Mouse (Mus musculus) brain, embryonic 14.5 days (tissue): ENCODE results near the gene Tns3. TPM values are rescaled to one million over a fixed set of nuclear protein-coding genes. Genes with fewer than 3 reads are reported as not detected.

Experiments
- DNase-seq: peaks from one replicate; pipeline ENCODE4 v3.0.0-alpha.2; 2011; ENCODE audit warnings: low read depth
- CTCF ChIP-seq: fragments of 200-500 bp; IDR thresholded peaks from 2 replicates; pipeline ENCODE4 v1.5.1; 2012; ENCODE audit warnings: inconsistent platforms, mild to moderate bottlenecking, moderate library complexity, borderline replicate concordance; ENCODE audit not compliant: insufficient read depth, insufficient read length; ENCODE audit errors: extremely low read depth
- POLR2A ChIP-seq: fragments of 200-500 bp; IDR thresholded peaks from 2 replicates; pipeline ENCODE4 v1.6.1; 2012; ENCODE audit warnings: mild to moderate bottlenecking, inconsistent platforms, borderline replicate concordance; ENCODE audit not compliant: poor library complexity, insufficient read depth, insufficient read length, severe bottlenecking; ENCODE audit errors: extremely low read depth
- polyA plus RNA-seq: library from polyadenylated mRNA; depleted of rRNA; stranded (reverse); fragments of >200 nt; gene quantifications from 2 replicates; pipeline ENCODE4 v1.2.3, GENCODE M21; 2012

The Tns3 gene
- polyA plus RNA-seq, 1 experiment: 12.1 TPM

DNA sequence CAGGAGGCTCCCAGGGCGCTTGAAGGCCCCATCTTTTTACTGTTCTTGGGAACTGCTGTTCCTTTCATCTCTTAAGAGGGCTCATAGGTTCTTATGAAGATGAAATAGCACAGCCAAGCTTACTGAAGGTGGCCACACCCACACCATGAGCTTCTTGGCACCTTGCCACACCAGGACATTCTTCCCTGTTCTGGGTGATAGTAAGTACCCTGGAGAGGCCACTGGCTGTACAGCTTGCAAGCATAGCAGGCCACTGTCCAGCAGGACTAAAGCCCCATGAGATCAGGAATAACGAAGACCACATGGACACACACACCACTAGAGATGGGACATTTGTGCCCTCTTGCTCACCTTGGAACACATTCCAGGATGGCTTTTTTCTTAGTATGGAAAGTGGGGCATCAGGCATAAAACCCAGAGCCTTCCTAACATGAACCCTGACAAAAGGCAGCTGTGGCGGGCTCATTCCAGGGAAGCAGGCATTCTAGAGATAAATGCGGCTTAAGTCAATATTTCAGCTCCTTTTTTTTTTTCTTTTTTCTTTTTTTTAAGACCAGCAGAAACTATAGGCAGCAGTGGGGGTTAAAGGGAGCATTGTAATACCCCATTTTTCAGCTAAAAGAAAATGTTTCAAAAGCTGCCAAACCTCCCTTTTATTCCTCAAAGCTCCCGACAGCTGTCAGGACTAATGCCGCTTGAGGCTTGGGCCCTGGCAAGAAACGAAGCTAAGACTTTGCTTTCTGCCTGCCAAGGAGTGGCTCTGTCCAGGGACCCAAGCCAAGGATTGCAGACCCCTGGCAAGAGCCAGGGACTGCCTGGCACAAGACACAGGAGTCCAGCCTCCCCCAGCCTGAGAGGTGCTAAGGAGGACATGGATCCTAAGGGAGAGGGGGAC is 150.7 kb downstream of the Tns3 start:
- peak; percentile 92 for DNase-seq
- TF ChIP-seq CTCF: no peak
- no peak for TF ChIP-seq POLR2A

- no peak for DNase-seq
Measured at GRCm38 (mm10) chr11:8510294-8510693, 154.0 kb downstream of the Tns3 start.

GRCm38 (mm10) chr11:8509614-8510013 is 154.7 kb downstream of the Tns3 start:
- TF ChIP-seq POLR2A (no peak), CTCF (no peak)
- no peak for DNase-seq

More at GRCm38 (mm10) chr11:8510294-8510693, 154.0 kb downstream of the Tns3 start:
- TF ChIP-seq CTCF (no peak), POLR2A (no peak)

DNA sequence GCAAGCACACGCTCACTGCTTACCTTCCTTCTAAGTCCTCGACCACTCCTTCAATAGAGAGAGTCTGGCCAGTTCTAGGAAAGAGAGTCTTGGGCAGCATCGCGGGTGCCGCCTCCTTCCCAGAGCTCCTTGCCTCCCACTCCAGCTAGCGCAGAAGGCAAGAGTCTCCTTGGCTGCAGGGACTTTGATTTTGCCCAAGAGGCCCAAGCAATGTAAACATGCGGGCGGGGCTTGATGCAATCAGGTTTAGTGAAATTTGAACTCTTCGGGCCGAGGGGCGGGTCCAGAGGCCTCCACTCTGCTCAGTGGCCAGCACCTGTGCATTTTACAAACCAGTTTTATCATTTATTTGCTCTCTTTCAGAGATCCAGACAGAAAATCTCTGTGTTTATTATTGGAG is 160.6 kb downstream of the Tns3 start:
- TF ChIP-seq CTCF (no peak), POLR2A (no peak)
- no peak for DNase-seq

- DNase-seq: no peak
- no peak for TF ChIP-seq POLR2A
- TF ChIP-seq CTCF: no peak
Measured at GRCm38 (mm10) chr11:8500855-8501254, 163.5 kb downstream of the Tns3 start.

DNA sequence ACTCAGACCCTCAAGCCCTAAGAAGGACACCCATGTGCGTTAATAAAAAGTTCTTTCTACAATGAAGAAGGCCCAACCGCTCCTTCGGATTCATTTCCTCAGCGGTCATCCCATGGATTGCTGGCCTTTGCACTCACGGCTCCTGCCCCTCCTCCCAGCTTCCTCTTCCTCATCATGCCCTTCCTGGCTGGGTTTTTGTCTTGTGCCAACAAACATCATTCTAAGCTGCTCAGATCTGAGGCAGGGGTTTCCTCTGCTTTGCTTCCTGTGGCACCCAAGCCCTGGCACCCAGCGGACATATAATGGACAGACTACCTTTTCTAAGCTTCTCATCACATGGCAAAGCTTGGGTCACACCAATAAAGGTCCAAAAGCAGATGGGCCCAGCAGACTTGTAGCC is 167.2 kb downstream of the Tns3 start:
- TF ChIP-seq CTCF (no peak), POLR2A (no peak)
- DNase-seq: no peak

DNA sequence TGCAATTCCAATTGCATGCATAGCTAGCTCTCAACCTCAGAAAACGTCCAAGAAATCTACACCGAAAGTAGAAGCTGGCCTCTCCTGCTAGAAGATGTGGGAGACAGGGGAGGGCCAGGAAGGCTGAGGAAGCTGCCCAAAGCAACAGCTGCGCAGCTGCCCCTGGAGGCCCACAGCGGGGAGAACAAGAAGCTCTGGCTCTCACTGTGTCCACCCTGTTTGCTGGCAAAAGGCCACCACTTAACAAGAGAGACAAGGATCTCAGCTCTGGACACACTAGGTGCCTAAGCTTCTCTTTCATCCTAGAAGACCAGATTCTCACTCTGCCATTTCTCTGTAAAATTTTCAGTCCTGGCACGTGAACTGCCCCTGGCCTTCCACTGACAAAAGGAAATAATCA is 167.6 kb downstream of the Tns3 start:
- peak; percentile 61 for DNase-seq
- TF ChIP-seq CTCF (no peak), POLR2A (no peak)

DNA sequence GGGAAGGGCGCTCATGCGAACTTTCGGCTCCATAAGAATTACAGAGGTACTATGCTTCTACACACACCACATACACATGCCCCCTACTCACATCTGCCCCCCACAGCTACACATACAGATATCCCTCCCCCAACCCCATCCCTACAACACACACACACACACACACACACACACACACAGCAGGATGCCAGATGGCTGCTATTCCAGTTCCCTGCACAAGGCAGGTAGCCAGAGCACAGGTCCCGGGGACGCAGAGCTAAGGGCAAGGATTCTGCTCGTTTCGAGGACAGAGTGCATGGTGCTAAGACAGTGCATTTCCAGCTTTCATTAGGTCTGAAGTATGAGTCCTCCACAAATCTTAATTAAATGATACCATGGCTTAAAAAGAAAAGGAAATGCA is 168.5 kb downstream of the Tns3 start:
- no peak for TF ChIP-seq CTCF
- no peak for TF ChIP-seq POLR2A
- DNase-seq: peak; percentile 31

DNA sequence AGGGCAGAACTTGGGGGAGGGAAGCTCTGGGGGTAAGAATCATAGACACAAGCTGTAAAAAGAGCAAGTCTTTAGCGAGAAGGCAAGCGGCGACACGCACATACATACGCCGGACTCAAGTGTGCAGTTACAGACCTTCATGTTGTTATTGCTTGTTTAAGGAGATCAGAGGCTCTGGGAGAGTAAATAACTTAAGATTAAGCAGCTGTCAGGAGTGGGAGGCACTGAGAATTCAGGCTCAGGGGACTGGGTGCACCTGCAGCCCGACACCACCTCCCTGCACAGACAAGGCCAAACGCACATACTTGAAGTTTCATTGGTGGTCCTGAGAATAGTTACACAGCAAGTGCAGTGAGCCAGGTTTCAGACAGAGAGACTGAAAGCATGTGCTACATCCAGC is 169.3 kb downstream of the Tns3 start:
- TF ChIP-seq CTCF (no peak), POLR2A (no peak)

GRCm38 (mm10) chr11:8493931-8494490 is 170.3 kb downstream of the Tns3 start:
- peak; percentile 36 for DNase-seq
- TF ChIP-seq POLR2A: no peak
- no peak for TF ChIP-seq CTCF

More for the DNA sequence above, 169.3 kb downstream of the Tns3 start:
- DNase-seq: no peak

- peak; percentile 28 for DNase-seq
- TF ChIP-seq CTCF: no peak
- no peak for TF ChIP-seq POLR2A
Measured at GRCm38 (mm10) chr11:8492332-8492731, 172.0 kb downstream of the Tns3 start.
